Mouse (Mus musculus): ENCODE results near the gene Mfsd2b. TPM values are rescaled to one million over a fixed set of nuclear protein-coding genes. Genes with fewer than 3 reads are reported as not detected.

Mfsd2b gene
- polyA plus RNA-seq, 1 experiment, result 162 TPM

DNA sequence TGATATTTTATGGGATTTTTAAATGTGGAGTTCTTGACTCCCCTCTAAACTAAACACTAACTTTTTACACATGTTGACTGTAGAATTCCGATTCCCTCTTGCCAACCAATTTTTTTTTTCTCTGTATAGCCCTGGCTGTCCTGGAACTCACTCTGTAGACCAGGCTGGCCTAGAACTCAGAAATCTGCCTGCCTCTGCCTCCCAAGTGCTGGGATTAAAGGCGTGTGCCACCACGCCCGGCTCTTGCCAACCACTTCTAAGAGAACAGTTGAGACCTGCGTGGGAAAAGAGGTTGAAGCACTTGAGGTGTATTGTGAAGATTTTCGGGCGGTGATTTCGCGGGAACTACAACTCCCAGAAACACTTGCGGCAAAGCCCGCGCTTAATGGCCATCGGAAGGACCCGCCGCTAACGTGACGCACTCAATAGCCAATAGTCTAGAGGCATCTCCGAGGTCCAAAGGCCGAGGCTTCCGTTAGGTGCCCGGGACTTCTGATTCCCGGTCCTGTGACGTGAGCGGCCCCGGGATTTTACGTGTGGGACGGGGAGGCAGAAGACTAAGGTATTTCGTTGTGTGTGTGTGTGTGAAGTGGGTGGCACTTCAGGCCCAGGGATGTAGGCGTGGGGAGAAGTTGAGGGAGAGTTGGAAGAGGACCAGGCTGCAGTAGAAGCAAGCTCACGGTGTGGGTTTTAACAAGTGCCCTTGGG is 31.1 kb downstream of the Mfsd2b start, which contains the start of gene Wdcp:
Wdcp (plus strand) TSS at position 414 of the 708 bp plus-strand sequence.
- Histone ChIP-seq H3K4me3 (replicated peaks; ENCODE audit: control insufficient read depth, low read depth, low read length) (peak within 1 kb of the TSS; percentile 91), H3K27ac (ENCODE audit: control insufficient read depth, insufficient read depth, low read depth, low read length, poor library complexity) (no peak within 1 kb of the TSS), H3K4me1 (ENCODE audit: control insufficient read depth, insufficient read depth, low read length) (no peaks in the 10 kb centered on the region; the same call in 1 of the 2 replicates)
- TF ChIP-seq POLR2A (IDR thresholded peaks at IDR 0.05; ENCODE audit: borderline replicate concordance, control insufficient read depth, low read depth, low read length), result peak; percentile 15; the same call in 1 of the 2 replicates
- TF ChIP-seq CTCF (IDR thresholded peaks at IDR 0.05; ENCODE audit: control insufficient read depth, insufficient read depth, low read length), result no peak
- WGBS, result 1% methylated on average over 30 of the region's 30 CpGs

- H3K4me3 ChIP-seq (replicated peaks; ENCODE audit: control insufficient read depth, low read depth, low read length), result no peak overlapping the region
- no peak for TF ChIP-seq CTCF (IDR thresholded peaks at IDR 0.05; ENCODE audit: control insufficient read depth, insufficient read depth, low read length)
- no peak for TF ChIP-seq POLR2A (IDR thresholded peaks at IDR 0.05; ENCODE audit: borderline replicate concordance, control insufficient read depth, low read depth, low read length)
- 88% methylated on average over 8 of the region's 8 CpGs for WGBS
Measured at GRCm38 (mm10) chr12:4842456-4842855, 31.7 kb downstream of the Mfsd2b start.

GRCm38 (mm10) chr12:4841392-4841887 is 32.7 kb downstream of the Mfsd2b start, which contains the start of gene Fkbp1b:
Gene Fkbp1b (minus strand): TSS chr12:4841591.
- Histone ChIP-seq H3K27ac (ENCODE audit: control insufficient read depth, insufficient read depth, low read depth, low read length, poor library complexity) (peak within 1 kb of the TSS; percentile 42), H3K4me3 (replicated peaks; ENCODE audit: control insufficient read depth, low read depth, low read length) (peak within 1 kb of the TSS; percentile 76), H3K4me1 (ENCODE audit: control insufficient read depth, insufficient read depth, low read length) (no peaks in the 10 kb centered on the region; the same call in 1 of the 2 replicates)
- WGBS, result 1% methylated on average over 37 of the region's 37 CpGs
- TF ChIP-seq POLR2A (IDR thresholded peaks at IDR 0.05; ENCODE audit: borderline replicate concordance, control insufficient read depth, low read depth, low read length) (no peak), CTCF (IDR thresholded peaks at IDR 0.05; ENCODE audit: control insufficient read depth, insufficient read depth, low read length) (no peak)

More at GRCm38 (mm10) chr12:4842456-4842855, 31.7 kb downstream of the Mfsd2b start:
- Histone ChIP-seq H3K4me1 (ENCODE audit: control insufficient read depth, insufficient read depth, low read length) (no peaks in the 10 kb centered on the region; the same call in 1 of the 2 replicates), H3K27ac (ENCODE audit: control insufficient read depth, insufficient read depth, low read depth, low read length, poor library complexity) (no peak overlapping the region)

- WGBS, result 9% methylated on average over 11 of the region's 11 CpGs
- Histone ChIP-seq H3K27ac (ENCODE audit: control insufficient read depth, insufficient read depth, low read depth, low read length, poor library complexity) (peak overlapping the region; percentile 42; the same call in 1 of the 2 replicates), H3K4me3 (replicated peaks; ENCODE audit: control insufficient read depth, low read depth, low read length) (peak overlapping the region; percentile 76), H3K4me1 (ENCODE audit: control insufficient read depth, insufficient read depth, low read length) (no peaks in the 10 kb centered on the region; the same call in 1 of the 2 replicates)
- TF ChIP-seq POLR2A (IDR thresholded peaks at IDR 0.05; ENCODE audit: borderline replicate concordance, control insufficient read depth, low read depth, low read length) (no peak), CTCF (IDR thresholded peaks at IDR 0.05; ENCODE audit: control insufficient read depth, insufficient read depth, low read length) (no peak)
Measured at GRCm38 (mm10) chr12:4840741-4841140, 33.4 kb downstream of the Mfsd2b start.

DNA sequence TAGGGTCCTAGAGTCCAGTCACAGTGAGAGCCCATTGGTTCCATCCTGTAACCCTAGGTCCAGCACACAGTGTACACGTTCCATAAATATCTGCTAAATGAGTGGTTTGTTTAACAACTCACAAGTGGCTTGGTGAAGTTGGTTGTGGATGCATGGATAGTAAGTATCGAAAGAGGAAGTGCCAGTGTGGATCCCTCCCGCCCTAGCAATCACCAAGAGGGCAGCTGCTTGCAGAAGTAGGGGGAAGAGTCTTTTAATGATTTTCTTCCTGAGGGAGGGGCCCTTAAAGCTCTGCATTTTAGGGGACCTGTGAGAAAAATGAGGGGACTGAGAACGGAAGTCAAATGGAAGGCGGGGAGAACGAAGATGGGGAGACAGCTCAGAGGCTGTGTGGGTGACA is 34.1 kb downstream of the Mfsd2b start:
- TF ChIP-seq POLR2A (IDR thresholded peaks at IDR 0.05; ENCODE audit: borderline replicate concordance, control insufficient read depth, low read depth, low read length), result no peak
- TF ChIP-seq CTCF (IDR thresholded peaks at IDR 0.05; ENCODE audit: control insufficient read depth, insufficient read depth, low read length), result no peak
- Histone ChIP-seq H3K4me1 (ENCODE audit: control insufficient read depth, insufficient read depth, low read length) (no peaks in the 10 kb centered on the region; the same call in 1 of the 2 replicates), H3K27ac (ENCODE audit: control insufficient read depth, insufficient read depth, low read depth, low read length, poor library complexity) (no peak overlapping the region), H3K4me3 (replicated peaks; ENCODE audit: control insufficient read depth, low read depth, low read length) (no peak overlapping the region)
- 11% methylated on average over 6 of the region's 6 CpGs for WGBS

GRCm38 (mm10) chr12:4836959-4837358 is 37.2 kb downstream of the Mfsd2b start:
- Histone ChIP-seq H3K4me1 (ENCODE audit: control insufficient read depth, insufficient read depth, low read length) (no peaks in the 10 kb centered on the region), H3K4me3 (replicated peaks; ENCODE audit: control insufficient read depth, low read depth, low read length) (no peak overlapping the region), H3K27ac (ENCODE audit: control insufficient read depth, insufficient read depth, low read depth, low read length, poor library complexity) (no peak overlapping the region)
- 80% methylated on average over 4 of the region's 4 CpGs for WGBS
- TF ChIP-seq POLR2A (IDR thresholded peaks at IDR 0.05; ENCODE audit: borderline replicate concordance, control insufficient read depth, low read depth, low read length) (no peak), CTCF (IDR thresholded peaks at IDR 0.05; ENCODE audit: control insufficient read depth, insufficient read depth, low read length) (no peak)

GRCm38 (mm10) chr12:4827256-4827655 is 46.9 kb downstream of the Mfsd2b start:
- no peak overlapping the region for H3K4me3 ChIP-seq (replicated peaks; ENCODE audit: control insufficient read depth, low read depth, low read length)
- H3K4me1 ChIP-seq (ENCODE audit: control insufficient read depth, insufficient read depth, low read length), result no peaks in the 10 kb centered on the region; the same call in 1 of the 2 replicates
- no peak overlapping the region for H3K27ac ChIP-seq (ENCODE audit: control insufficient read depth, insufficient read depth, low read depth, low read length, poor library complexity)
- WGBS, result 88% methylated on average over 3 of the region's 3 CpGs
- TF ChIP-seq CTCF (IDR thresholded peaks at IDR 0.05; ENCODE audit: control insufficient read depth, insufficient read depth, low read length) (no peak), POLR2A (IDR thresholded peaks at IDR 0.05; ENCODE audit: borderline replicate concordance, control insufficient read depth, low read depth, low read length) (no peak)

DNA sequence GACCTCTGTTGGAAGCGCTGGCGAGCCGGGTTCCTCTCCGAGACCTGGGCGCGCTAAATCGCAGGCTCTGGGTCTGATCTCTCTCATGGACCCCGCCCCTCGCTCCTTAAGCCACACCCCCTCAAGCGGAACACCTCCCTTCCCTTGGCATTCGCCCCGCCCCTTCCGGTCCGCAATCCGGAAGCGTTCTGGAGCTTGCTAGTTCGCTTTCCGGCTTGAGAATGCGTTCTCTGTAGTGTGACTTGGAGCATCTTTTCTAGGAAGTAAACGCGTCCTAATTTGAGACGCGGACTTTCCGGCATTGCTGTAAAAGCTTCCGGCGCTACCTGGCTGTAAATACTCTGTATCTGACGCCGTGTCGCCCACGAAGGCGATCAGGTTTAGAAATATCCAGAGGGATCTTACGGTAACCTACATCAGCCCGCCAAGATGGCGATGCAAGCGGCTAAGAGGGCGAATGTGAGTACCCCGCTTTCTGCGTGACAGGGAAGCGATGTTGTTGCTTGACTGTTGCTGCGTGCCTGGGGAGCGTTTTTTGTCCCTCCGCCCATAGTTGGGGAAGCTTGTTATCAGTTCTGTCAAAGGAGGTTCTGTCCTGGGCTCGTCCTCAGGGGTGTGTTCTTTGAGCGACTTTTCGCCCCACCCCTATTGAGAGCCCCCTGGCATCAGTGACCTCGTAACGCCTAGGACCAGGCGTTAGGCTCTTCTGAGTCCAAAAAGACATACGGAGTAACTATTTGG is 56.6 kb downstream of the Mfsd2b start, which contains the start of gene Sf3b6:
Sf3b6 (plus strand) TSS at position 184 of the 741 bp plus-strand sequence.
- Histone ChIP-seq H3K4me3 (replicated peaks; ENCODE audit: control insufficient read depth, low read depth, low read length) (peak within 1 kb of the TSS; percentile 81), H3K27ac (ENCODE audit: control insufficient read depth, insufficient read depth, low read depth, low read length, poor library complexity) (peak within 1 kb of the TSS; percentile 69), H3K4me1 (ENCODE audit: control insufficient read depth, insufficient read depth, low read length) (no peaks in the 10 kb centered on the region; the same call in 1 of the 2 replicates)
- under 1% methylated on average over 49 of the region's 49 CpGs for WGBS
- peak; percentile 93; the same call in 1 of the 2 replicates for TF ChIP-seq POLR2A (IDR thresholded peaks at IDR 0.05; ENCODE audit: borderline replicate concordance, control insufficient read depth, low read depth, low read length)
- no peak; the same call in 1 of the 2 replicates for TF ChIP-seq CTCF (IDR thresholded peaks at IDR 0.05; ENCODE audit: control insufficient read depth, insufficient read depth, low read length)
